Mouse (Mus musculus): ENCODE data around the gene Slc4a2. TPM values are rescaled to one million over a fixed set of nuclear protein-coding genes. Genes with fewer than 3 reads are reported as not detected.

Gene Slc4a2
- 10 to 100 TPM; 40.3 to 42.6 TPM for total RNA-seq (2021)
- long read RNA-seq, experiment 1, full-length matches to known transcripts = 20 of 36 reads
- long read RNA-seq, experiment 1, partial matches to known transcripts = 10 of 36 reads
- long read RNA-seq, experiment 1, other reads (novel, unspliced or antisense) = 6 of 36 reads
- long read RNA-seq, experiment 2, full-length matches to known transcripts = 42 of 76 reads
- long read RNA-seq, experiment 2, partial matches to known transcripts = 16 of 76 reads
- long read RNA-seq, experiment 2, other reads (novel, unspliced or antisense) = 18 of 76 reads

DNA sequence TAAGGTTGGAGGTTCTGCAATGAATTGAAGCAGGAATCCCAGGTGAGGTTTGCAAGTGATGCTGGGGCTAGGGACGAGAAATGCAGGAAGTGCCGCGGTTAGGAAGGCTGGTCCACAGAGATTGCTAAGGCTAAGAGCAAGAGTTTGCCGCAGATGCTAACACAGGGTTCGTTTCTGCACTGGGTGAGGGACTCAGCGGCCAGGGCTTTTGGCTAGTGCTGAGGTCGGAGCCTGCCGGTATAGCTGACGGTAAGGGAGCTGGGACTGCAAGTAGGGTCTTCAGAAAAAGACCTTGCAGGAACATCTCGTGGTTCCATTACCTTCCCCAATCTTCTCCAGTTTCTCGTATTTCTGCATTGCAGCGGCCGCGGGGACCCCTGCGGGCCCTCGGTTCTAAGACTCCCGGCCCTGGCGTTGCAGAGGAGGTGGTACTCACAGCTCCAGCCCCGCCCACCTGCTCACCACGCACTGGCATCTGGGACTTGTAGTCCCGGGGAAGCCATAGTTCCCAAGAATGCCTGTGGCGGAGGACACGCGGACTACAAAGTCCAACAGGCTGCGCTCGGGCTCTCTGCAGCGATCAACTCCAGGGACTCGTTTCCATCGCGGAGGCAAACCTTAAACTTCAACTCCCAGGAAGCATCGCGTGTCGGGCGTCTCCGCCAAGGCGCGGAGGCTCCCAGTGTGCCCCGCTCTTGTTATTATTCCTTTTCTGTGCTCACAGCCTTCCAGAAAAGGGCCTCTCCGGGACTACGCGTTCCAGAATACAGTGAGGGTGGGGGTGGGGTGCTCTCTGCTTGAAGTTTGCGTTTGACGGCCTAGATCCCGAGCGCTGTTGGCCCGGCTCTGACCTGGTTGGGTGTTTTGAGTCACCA is at the start of gene Slc4a2, which contains the start of gene Cdk5:
TSS of gene Slc4a2 (plus strand) at position 709 of the 875 bp plus-strand sequence.
TSS of gene Cdk5 (minus strand) at position 402 of the 875 bp plus-strand sequence.
- peak; percentile 88 to 96 for DNase-seq (ENCODE audit: low spot score in 2 of 2)

DNA sequence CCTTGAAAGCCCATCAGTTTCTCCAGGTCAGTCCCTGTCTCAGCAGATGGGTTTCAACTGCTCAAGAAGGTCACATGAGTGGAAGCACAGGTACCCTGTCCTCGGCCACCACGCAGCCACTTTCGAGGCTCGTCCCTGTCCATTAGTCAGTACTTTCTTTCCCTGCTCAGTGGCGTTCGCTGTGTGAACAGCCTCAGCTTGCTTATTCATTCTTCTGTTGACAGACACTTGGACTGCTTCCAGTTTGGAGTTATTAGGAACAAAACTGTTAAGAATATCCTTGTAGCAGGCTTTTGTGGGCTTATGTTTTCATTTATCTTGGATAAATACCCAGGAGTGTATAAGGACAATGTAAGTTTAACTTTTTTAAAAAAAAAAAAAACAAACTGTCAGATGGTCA is 49.4 kb upstream of the Slc4a2 start:
- DNase-seq (ENCODE audit: low spot score in 2 of 2) = no peak

DNA sequence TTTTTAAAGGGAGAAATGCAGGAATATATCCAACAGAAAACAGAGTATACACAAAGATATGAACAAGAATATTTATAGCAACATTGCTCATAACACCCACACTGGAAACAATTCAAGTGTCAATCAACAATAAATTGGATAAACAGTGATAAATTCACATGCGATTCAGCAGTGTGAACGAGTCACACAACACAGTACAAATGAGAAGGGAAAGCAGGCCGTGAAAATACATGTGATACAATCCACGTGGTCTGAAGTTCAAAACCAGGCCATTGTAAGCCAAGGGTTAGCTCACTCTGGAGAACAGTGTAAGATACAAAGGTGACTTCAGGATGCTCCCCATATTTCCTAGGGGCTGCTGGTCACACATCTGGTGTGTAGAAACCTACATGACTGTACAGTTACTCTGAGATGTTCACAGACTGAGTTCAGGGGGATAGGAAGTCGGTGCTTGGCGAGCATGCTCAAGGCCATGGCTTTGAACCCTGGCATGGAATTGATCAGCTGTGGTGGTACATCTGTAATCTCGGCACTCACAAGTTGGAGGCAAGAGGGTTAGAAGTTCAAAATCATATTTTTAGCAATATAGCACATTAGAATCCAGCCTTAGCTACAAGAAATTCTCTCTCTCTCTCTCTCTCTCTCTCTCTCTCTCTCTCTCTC is 48.8 kb upstream of the Slc4a2 start:
- DNase-seq (ENCODE audit: low spot score in 2 of 2) = no peak

DNA sequence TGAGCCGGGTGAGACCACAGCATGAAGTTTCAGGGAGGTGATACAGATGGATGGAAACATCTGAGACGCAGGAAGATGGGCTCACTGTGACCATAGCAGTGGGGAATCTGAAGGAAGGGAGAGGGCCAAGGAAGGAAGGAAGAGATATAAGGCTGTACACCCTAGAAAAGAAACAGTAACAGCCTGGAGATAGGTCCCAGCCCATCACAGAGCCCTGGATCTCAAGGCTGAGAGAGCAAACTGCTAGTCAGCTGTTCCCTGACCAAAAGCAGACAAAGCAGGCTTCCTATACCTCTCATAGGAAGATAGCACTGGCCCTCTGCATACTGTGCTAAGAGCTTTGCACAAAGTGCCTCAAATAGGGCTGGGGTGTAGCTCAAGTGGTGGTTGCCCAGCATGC is 44.9 kb upstream of the Slc4a2 start:
- no peak for DNase-seq (ENCODE audit: low spot score in 2 of 2)

DNA sequence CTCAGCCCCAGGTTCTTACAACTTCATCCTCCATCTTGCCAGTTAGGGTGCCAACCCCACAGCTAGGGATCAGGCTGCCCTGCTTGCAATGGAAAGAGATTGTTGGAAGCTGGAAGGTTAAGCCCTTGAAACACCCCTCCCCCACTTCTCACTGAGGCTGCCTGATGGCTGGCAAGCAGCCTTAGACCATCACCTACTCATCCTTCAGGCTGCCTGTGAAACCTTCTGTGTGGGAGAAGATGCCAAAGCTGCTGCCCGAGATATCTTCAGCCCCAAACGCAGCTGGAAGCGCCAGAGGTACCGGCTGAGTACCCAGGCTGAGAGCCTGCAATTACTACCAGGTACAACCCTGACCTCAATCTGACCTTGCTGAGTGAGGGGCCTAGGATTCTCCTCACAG is 44.1 kb upstream of the Slc4a2 start:
- no peak for DNase-seq (ENCODE audit: low spot score in 2 of 2)

DNA sequence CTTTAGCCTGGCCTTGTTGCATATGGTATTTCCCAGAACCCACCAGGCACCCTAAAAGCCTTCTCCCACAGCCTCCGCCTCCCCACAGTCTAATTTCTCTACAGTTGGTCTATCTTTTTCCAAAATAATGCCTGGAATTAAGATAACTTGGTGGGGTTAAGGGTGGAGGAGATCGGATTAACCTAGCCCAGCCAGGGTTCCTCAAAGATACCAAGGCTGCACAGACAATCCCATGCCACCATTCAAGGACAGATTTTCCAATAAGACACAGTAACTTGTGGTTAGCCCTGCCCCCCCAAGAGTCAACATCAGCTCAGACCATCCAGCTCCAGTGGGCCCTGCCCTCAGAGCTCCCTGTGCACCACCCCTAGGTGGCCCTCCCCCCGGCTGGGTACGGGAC is 43.1 kb upstream of the Slc4a2 start:
- no peak for DNase-seq (ENCODE audit: low spot score in 2 of 2)

DNA sequence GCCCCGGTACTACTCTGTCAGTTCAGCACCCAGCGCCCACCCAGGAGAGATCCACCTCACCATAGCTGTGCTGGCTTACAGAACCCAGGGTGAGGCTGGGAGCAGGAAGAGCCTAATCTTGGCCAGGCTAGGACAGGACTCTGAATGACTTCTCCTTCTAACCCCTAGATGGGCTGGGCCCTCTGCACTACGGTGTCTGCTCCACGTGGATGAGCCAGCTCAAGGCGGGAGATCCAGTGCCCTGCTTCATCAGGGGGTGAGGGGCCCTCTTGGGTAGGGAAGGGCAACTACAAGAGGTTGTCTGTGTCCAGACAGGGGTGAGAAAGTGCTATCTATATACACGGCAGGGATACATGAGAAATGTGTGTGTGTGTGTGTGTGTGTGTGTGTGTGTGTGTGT is 42.2 kb upstream of the Slc4a2 start:
- no peak for DNase-seq (ENCODE audit: low spot score in 2 of 2)

DNA sequence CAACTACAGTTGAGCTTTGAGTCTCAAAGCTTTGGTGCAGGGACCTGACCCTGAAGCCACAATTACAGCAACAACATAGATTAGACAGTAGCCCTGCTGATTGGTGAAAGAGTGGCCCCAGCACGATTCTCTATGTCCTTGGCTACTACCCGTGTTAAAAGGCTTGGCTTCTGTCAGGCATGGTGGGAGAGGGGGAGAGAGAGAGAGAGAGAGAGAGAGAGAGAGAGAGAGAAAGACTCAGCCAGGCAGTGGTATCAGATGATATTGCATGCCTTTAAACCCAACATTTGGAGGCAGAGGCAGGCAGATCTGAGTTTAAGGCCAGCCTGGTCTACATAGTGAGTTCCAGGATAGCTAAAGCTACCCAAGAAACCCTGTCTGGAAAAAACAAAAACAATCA is 41.6 kb upstream of the Slc4a2 start:
- no peak for DNase-seq (ENCODE audit: low spot score in 2 of 2)

DNA sequence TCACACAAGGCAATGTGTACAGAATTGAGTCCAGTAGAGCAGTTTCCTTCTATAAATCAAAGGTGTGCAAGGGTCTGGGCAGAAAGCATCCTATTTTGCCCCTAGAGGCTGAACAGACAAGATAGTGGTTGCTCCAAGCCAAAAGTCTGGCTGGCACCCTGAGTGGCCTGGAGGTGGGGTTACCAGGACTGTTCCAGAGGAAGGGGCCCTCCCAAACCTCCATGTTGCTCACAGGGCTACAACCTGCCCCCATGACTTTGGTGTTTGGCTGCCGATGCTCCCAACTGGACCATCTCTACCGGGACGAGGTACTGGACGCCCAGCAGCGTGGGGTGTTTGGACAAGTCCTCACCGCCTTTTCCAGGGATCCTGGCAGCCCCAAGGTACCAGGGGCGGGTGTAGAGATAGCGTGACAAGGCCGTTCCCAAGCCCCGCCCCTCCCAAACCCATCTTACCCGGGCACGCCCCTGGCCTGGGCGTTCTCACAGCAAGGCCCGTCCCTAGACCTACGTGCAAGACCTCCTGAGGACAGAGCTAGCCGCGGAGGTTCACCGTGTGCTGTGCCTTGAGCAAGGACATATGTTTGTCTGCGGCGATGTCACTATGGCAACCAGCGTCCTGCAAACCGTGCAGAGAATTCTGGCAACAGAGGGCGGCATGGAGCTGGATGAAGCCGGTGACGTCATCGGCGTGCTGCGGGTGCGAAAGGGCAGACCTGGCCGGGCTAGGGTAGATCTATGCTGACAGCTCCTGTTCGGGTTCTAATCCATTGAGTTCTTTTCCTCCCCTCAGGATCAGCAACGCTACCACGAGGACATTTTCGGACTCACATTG is 40.4 kb upstream of the Slc4a2 start:
- peak; percentile 64 to 83 for DNase-seq (ENCODE audit: low spot score in 2 of 2)

DNA sequence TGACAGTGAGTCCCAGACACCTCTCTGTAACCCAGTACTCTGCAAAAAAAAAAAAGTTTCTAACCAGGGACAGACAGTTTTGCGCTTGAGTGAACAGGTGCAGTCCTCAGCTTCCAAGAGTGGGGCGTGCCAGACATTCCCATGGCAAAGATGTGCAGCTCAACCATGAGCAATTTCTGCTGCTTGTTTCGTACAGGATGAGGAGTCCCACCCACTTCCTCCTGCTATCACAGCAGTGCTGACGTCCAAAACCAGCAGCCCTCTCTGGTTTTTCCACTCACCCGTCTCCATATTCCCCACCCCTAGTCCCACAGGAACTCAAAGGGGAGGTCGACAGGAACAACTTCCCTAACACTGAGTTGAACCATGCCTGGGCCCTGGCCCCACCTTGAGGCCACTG is 39.2 kb upstream of the Slc4a2 start:
- no peak for DNase-seq (ENCODE audit: low spot score in 2 of 2)

DNA sequence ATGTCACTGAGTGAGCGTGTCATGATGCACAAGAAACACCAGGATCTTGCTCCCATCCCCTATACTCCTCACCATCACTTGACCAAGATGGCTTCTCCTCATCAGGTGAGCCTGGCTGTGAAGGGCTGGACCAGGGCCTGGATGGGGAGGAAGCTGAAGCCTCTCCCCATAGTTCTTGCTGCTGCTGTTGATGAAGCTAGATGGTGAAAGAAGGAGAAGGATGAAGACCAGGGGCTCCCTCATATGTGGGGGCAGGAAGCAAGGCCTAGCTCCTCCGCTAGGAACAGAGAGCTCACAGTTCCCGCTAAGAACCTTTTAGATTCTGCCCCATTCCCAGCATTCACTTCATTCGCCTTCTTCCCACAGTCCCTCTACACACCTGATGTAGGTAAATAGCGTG is 38.3 kb upstream of the Slc4a2 start:
- DNase-seq (ENCODE audit: low spot score in 2 of 2) = no peak

DNA sequence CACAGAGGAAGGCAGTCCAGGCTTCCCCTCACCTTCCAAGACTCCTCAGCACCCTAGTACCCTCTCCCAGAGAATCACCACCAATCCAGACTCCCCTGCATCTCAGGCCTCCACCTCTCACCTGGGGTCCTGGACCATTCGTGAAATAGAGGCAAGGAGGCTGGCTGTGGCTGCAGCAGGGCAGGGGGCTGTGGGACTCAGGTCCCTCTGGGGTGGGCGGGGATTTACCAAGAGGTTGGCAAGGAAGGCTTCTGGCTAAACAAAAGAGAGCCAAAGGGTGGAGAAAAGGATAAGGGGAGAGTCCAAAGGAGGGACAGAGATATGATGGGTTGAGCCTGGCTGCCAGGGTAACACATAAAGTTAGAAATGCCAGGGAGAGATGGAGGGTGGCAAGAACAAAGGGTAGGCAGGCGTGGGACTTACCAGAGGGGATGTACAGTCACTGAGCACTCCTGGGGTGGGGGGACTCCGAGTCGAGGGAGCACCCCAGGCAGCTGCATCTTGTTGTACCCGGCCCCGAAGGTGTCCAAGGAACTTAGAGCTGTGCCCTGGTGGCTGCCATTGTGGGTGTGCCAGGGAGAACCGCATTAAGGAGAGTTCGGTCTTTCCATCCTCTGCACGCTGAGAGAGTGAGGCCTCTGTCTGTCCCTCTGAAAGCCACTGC is 37.6 kb upstream of the Slc4a2 start:
- DNase-seq (ENCODE audit: low spot score in 2 of 2) = no peak

DNA sequence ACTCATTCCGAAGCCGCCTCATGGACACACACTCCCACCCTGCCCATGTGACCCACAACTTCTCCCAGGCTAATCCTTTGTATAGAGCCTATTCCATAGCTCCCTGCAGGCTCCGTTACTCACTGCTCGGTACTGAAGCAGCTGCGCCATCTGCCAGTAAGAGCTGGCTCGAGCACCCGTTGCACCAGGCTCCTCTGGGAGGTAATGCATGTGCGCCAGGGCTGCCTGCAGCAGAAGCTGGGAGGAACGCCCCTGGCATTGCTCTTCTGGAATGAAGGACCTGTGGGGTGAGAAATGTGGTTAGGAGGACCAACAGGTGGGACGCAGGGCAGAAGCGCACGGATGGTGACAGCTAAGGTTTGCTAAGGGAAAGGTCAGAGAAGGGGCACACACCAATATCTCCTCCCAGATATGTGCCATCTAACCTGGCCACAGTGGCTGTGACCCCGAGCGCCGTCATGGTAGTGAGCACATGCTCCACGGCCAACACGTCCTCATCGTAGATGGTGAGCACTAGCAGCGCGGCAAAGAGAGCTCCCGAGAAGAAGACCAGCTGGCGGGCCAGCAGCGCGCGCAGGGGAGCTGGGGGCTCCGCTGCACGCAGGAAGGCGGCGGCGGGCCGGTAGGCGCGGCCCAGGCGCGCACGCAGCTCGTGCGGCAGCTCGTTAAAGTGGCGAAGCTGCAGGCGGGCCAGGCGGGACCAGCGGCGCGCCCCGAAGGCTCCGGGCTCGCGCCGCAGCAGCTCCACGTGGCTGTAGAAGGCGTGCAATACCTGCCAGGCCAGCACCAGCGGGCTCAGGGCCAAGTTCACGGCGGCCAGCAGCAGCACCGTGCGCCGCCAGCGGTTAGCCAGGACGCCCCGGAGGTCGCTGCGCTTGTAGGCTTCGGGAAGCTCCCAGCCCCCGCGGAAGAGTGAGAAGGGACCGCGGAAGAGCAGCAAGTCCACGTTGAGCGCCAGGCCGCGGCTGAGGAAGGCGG is 36.1 kb upstream of the Slc4a2 start:
- peak in 1 of 2 experiments; percentile 53 for DNase-seq (ENCODE audit: low spot score in 2 of 2)

DNA sequence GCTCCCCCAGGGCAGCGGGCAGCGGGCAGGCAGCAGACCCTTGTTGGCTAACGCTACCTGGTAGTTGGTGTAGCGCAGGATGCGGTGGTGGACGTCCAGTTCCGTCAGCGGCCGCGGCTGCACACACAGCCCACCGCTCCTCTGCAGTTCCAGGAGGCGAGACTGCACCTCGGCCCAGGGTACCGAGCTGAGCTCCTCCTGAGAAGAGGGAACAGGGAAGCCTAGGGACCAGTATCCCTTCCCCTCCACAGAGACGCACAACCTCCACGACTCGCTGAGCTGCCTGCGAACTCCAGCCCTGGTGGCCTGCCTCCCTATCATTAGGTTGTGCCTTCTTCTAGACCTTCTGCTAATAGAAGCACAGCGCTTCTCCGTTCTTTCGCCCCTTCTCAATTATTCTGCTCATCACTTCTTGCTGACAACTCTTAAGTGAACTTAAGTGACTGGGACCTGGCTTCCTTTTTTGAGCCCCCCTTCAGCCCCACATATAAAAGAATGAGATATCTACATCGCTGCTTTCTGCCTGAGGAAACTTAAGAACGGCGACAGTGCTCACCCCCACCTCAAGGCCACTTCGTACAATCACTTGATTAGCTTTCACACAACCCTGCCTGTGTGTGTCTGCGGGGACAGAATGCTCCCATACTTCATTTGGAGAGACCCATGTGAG is 35.3 kb upstream of the Slc4a2 start:
- DNase-seq (ENCODE audit: low spot score in 2 of 2) = no peak

DNA sequence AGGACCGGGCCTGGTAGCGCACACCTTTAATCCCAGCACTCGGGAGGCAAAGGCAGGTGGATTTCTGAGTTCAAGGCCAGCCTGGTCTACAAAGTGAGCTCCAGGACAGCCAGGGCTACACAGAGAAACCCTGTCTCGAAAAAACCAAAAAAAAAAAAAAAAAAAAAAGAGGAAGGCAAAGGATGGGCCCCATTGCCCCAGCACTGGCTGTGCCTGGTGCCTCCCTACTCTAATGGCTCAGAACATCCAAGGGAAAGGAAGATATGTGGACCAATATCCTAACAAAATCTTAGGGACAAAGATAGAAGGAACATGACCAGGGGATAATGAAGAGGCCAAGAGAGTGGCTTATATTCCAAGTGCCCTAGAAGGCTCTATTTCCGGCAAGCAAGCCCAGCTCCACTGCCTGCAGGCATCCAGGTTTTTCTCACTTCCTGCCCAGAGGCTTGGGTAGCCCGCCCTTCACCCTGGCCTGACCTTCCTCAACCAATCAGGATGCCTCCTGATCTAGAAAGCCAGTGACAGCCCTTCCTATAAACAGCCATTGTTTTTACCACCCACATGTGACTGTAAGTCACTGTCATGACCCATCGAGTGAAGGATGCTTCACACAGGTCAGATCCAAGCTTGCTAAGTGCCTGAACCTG is 34.5 kb upstream of the Slc4a2 start:
- DNase-seq (ENCODE audit: low spot score in 2 of 2) = no peak

DNA sequence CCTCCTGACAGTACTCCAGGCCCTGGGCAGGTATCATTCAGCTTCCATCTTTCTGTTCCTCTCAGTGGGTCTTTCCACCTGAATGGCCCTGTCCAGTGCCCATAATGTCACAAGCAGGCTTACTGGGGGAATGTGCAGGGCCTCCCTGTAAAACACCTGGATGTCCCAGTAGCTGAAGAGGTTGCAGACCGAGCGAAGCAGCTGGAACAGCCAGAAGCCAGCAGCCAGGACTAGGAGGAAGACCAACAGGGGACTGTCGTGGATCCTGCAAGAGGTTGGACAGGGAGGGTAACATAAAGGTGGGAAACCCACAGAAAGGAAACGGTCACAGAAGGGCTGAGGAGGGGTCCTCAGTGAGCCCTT is 34.0 kb upstream of the Slc4a2 start:
- no peak for DNase-seq (ENCODE audit: low spot score in 2 of 2)

DNA sequence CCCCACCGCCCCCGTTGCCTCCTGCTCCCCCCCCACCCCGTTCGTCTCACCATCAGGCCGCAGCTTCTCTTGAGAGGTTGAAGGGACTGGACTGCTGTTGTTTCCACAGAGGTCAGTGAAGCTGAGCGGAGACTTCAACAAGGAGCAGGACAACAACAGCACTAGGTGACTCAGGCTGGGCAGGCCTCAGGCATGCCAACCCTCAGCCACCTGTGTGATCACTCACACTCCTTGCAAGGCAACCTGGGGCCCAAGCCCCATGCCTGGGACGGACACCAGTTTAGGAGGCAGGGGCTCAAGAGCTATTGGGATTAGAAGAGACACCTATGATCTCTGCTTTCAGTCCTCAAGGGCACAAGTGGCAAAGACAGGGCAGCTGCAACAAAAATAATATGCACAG is 31.8 kb upstream of the Slc4a2 start, which contains the start of gene Atg9b:
TSS of gene Atg9b (minus strand) at position 280 of the 400 bp plus-strand sequence.
- DNase-seq (ENCODE audit: low spot score in 2 of 2) = no peak

DNA sequence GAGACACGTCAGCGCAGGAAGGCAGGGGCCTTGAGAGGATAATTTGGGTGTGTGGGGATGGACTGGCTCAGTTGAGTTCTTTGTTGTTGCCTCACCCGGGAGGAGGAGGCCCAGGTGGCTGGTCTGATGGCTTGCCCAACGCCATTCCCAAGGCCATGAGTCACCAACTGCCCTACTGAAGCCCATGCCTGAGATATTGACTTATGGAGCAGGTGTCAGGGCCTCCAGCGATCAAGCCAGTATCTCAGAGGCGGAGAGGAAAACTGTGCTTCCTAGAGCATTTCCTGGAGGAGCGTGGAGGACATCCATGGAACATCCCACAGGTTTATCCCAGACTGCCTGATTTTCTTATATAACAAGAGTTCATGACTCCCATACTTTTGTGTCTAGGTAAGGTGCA is 30.9 kb upstream of the Slc4a2 start:
- no peak for DNase-seq (ENCODE audit: low spot score in 2 of 2)

Measured in gastrocnemius, postnatal 4 days (tissue).